Mouse (Mus musculus): ENCODE results near the gene Rpl22. TPM values are rescaled to one million over a fixed set of nuclear protein-coding genes. Genes with fewer than 3 reads are reported as not detected.

The Rpl22 gene
- polyA plus RNA-seq, 1 experiment, result 201 TPM

- TF ChIP-seq POLR2A (IDR thresholded peaks at IDR 0.05; ENCODE audit: extremely low read depth, insufficient read depth, low read length), result no peak
- TF ChIP-seq CTCF (IDR thresholded peaks at IDR 0.05; ENCODE audit: extremely low read depth, insufficient read depth, low read length), result no peak
- no peak overlapping the region for H3K4me3 ChIP-seq (ENCODE audit: insufficient read depth, low read length)
- H3K4me1 ChIP-seq (ENCODE audit: control insufficient read depth, insufficient read depth, low read length), result peaks cover 29% of the 10 kb centered on the region
- peak overlapping the region; percentile 88 for H3K27ac ChIP-seq (ENCODE audit: insufficient read depth, low read length)
These were observed 24.4 kb downstream of the Rpl22 start for GRCm38 (mm10) chr4:152349837-152350381.

GRCm38 (mm10) chr4:152350722-152351421, 25.3 kb downstream of the Rpl22 start:
- peak overlapping the region; percentile 77 for H3K27ac ChIP-seq (ENCODE audit: insufficient read depth, low read length)
- TF ChIP-seq CTCF (IDR thresholded peaks at IDR 0.05; ENCODE audit: extremely low read depth, insufficient read depth, low read length) (no peak), POLR2A (IDR thresholded peaks at IDR 0.05; ENCODE audit: extremely low read depth, insufficient read depth, low read length) (no peak)
- peaks cover 25% of the 10 kb centered on the region for H3K4me1 ChIP-seq (ENCODE audit: control insufficient read depth, insufficient read depth, low read length)
- H3K4me3 ChIP-seq (ENCODE audit: insufficient read depth, low read length), result no peak overlapping the region

- Histone ChIP-seq H3K27ac (ENCODE audit: insufficient read depth, low read length) (peak overlapping the region; percentile 30; the same call in 1 of the 2 replicates), H3K4me3 (ENCODE audit: insufficient read depth, low read length) (no peak overlapping the region), H3K4me1 (ENCODE audit: control insufficient read depth, insufficient read depth, low read length) (peaks cover 24% of the 10 kb centered on the region)
- TF ChIP-seq CTCF (IDR thresholded peaks at IDR 0.05; ENCODE audit: extremely low read depth, insufficient read depth, low read length), result no peak
- TF ChIP-seq POLR2A (IDR thresholded peaks at IDR 0.05; ENCODE audit: extremely low read depth, insufficient read depth, low read length), result no peak
These were observed 26.1 kb downstream of the Rpl22 start for GRCm38 (mm10) chr4:152351422-152352305.

GRCm38 (mm10) chr4:152353886-152354637, 28.5 kb downstream of the Rpl22 start:
- TF ChIP-seq CTCF (IDR thresholded peaks at IDR 0.05; ENCODE audit: extremely low read depth, insufficient read depth, low read length), result no peak
- TF ChIP-seq POLR2A (IDR thresholded peaks at IDR 0.05; ENCODE audit: extremely low read depth, insufficient read depth, low read length), result no peak
- Histone ChIP-seq H3K4me3 (ENCODE audit: insufficient read depth, low read length) (no peak overlapping the region), H3K4me1 (ENCODE audit: control insufficient read depth, insufficient read depth, low read length) (peaks cover 16% of the 10 kb centered on the region), H3K27ac (ENCODE audit: insufficient read depth, low read length) (no peak overlapping the region)

GRCm38 (mm10) chr4:152355672-152356071, 30.1 kb downstream of the Rpl22 start:
- TF ChIP-seq CTCF (IDR thresholded peaks at IDR 0.05; ENCODE audit: extremely low read depth, insufficient read depth, low read length), result no peak
- no peak for TF ChIP-seq POLR2A (IDR thresholded peaks at IDR 0.05; ENCODE audit: extremely low read depth, insufficient read depth, low read length)
- Histone ChIP-seq H3K27ac (ENCODE audit: insufficient read depth, low read length) (no peak overlapping the region), H3K4me3 (ENCODE audit: insufficient read depth, low read length) (no peak overlapping the region), H3K4me1 (ENCODE audit: control insufficient read depth, insufficient read depth, low read length) (peaks cover 10% of the 10 kb centered on the region)

GRCm38 (mm10) chr4:152359700-152360099, 34.2 kb downstream of the Rpl22 start:
- no peak overlapping the region for H3K4me3 ChIP-seq (ENCODE audit: insufficient read depth, low read length)
- TF ChIP-seq CTCF (IDR thresholded peaks at IDR 0.05; ENCODE audit: extremely low read depth, insufficient read depth, low read length) (no peak), POLR2A (IDR thresholded peaks at IDR 0.05; ENCODE audit: extremely low read depth, insufficient read depth, low read length) (no peak)
- 0 out of 2 replicates have a peak, but pooled peaks cover under 1% of the 10 kb centered on the region for H3K4me1 ChIP-seq (ENCODE audit: control insufficient read depth, insufficient read depth, low read length)
- H3K27ac ChIP-seq (ENCODE audit: insufficient read depth, low read length), result no peak overlapping the region

GRCm38 (mm10) chr4:152360855-152361254, 35.3 kb downstream of the Rpl22 start:
- no peak overlapping the region for H3K4me3 ChIP-seq (ENCODE audit: insufficient read depth, low read length)
- TF ChIP-seq POLR2A (IDR thresholded peaks at IDR 0.05; ENCODE audit: extremely low read depth, insufficient read depth, low read length) (no peak), CTCF (IDR thresholded peaks at IDR 0.05; ENCODE audit: extremely low read depth, insufficient read depth, low read length) (no peak)
- no peak overlapping the region for H3K27ac ChIP-seq (ENCODE audit: insufficient read depth, low read length)
- peaks cover 8% of the 10 kb centered on the region for H3K4me1 ChIP-seq (ENCODE audit: control insufficient read depth, insufficient read depth, low read length)

GRCm38 (mm10) chr4:152362180-152362579, 36.6 kb downstream of the Rpl22 start:
- Histone ChIP-seq H3K4me3 (ENCODE audit: insufficient read depth, low read length) (no peak overlapping the region), H3K27ac (ENCODE audit: insufficient read depth, low read length) (no peak overlapping the region), H3K4me1 (ENCODE audit: control insufficient read depth, insufficient read depth, low read length) (peaks cover 8% of the 10 kb centered on the region)
- TF ChIP-seq CTCF (IDR thresholded peaks at IDR 0.05; ENCODE audit: extremely low read depth, insufficient read depth, low read length), result no peak
- no peak for TF ChIP-seq POLR2A (IDR thresholded peaks at IDR 0.05; ENCODE audit: extremely low read depth, insufficient read depth, low read length)

GRCm38 (mm10) chr4:152365228-152365627, 39.7 kb downstream of the Rpl22 start:
- no peak overlapping the region for H3K27ac ChIP-seq (ENCODE audit: insufficient read depth, low read length)
- H3K4me1 ChIP-seq (ENCODE audit: control insufficient read depth, insufficient read depth, low read length), result peaks cover 8% of the 10 kb centered on the region
- TF ChIP-seq CTCF (IDR thresholded peaks at IDR 0.05; ENCODE audit: extremely low read depth, insufficient read depth, low read length), result no peak
- TF ChIP-seq POLR2A (IDR thresholded peaks at IDR 0.05; ENCODE audit: extremely low read depth, insufficient read depth, low read length), result no peak
- H3K4me3 ChIP-seq (ENCODE audit: insufficient read depth, low read length), result no peak overlapping the region

All from cortical plate, adult 2 months (tissue).